Mouse (Mus musculus) stomach, postnatal 0 days (tissue): ENCODE data around the gene Cdk14. TPM values are rescaled to one million over a fixed set of nuclear protein-coding genes. Genes with fewer than 3 reads are reported as not detected.

Experiments used
- ATAC-seq: fragments of 200-750 bp; cut with Nextera tagmentation; 2 replicates; pipeline ENCODE4 v1.8.0; 2017; ENCODE audit not compliant: low FRiP score, low TSS enrichment
- DNase-seq: peaks from one replicate; pipeline ENCODE4 v3.0.0-alpha.2; 2016; ENCODE audit warnings: low spot score
- H3K27ac ChIP-seq: fragments of 300-500 bp; sonication (generic); replicated peaks from 2 replicates; pipeline ENCODE4 v1.5.1; 2014; ENCODE audit warnings: mild to moderate bottlenecking, control low read depth
- H3K27me3 ChIP-seq: fragments of 300-500 bp; sonication (generic); 2 replicates; pipeline ENCODE4 v1.6.1; 2014; ENCODE audit warnings: low read length; ENCODE audit not compliant: control insufficient read depth, insufficient read depth
- H3K36me3 ChIP-seq: fragments of 300-500 bp; sonication (generic); 2 replicates; pipeline ENCODE4 v1.6.1; 2014; ENCODE audit warnings: low read length, mixed read lengths; ENCODE audit not compliant: control insufficient read depth, insufficient read depth
- H3K4me1 ChIP-seq: fragments of 300-500 bp; sonication (generic); replicated peaks from 2 replicates; pipeline ENCODE4 v1.6.1; 2014; ENCODE audit warnings: antibody characterized with exemption; ENCODE audit not compliant: control insufficient read depth, insufficient read depth
- H3K4me2 ChIP-seq: fragments of 300-500 bp; sonication (generic); replicated peaks from 2 replicates; pipeline ENCODE4 v1.6.1; 2014; ENCODE audit warnings: low read depth, mild to moderate bottlenecking, control low read depth, moderate library complexity
- H3K4me3 ChIP-seq: fragments of 300-500 bp; sonication (generic); 2 replicates; pipeline ENCODE4 v1.5.1; 2014; ENCODE audit warnings: low read depth, low read length, control low read depth
- H3K9ac ChIP-seq: fragments of 300-500 bp; sonication (generic); 2 replicates; pipeline ENCODE4 v1.6.1; 2014; ENCODE audit warnings: mild to moderate bottlenecking, low read length, control low read depth, mixed read lengths
- H3K9me3 ChIP-seq: fragments of 300-500 bp; sonication (generic); 2 replicates; pipeline ENCODE4 v1.6.1; 2016; ENCODE audit warnings: low read length; ENCODE audit not compliant: control insufficient read depth
- CTCF ChIP-seq: IDR thresholded peaks from 2 replicates; pipeline ENCODE4 v1.5.1; 2016; ENCODE audit warnings: antibody characterized with exemption, low read depth, mild to moderate bottlenecking, moderate library complexity
- EP300 ChIP-seq: optimal IDR thresholded peaks from 2 replicates; pipeline ENCODE3; 2016; ENCODE audit warnings: antibody characterized with exemption
- WGBS: fragments of 180-500 bp; shearing (Covaris S2); extraction: QIAGEN DNeasy Blood & Tissue Kit; methylation state at CpG from one replicate; pipeline ENCODE4 v1.1.7; 2014; 5-methylcytosine and 5-hydroxymethylcytosine counted together
- polyA plus RNA-seq: library from polyadenylated mRNA; unstranded; fragments of >200 nt; fragmentation: Nextera tagmentation; extraction: Ambion mirVana; gene quantifications from 2 replicates; pipeline ENCODE4 v1.2.1, GENCODE M21; 2015

Cdk14 gene
- polyA plus RNA-seq, 1 experiment from 2014 or later = 6.1 TPM

- Histone ChIP-seq H3K27ac (no peak overlapping the region), H3K4me1 (no peaks in the 10 kb centered on the region), H3K27me3 (no peaks in the 10 kb centered on the region), H3K9me3 (no peaks in the 10 kb centered on the region), H3K4me3 (no peak overlapping the region), H3K4me2 (no peak overlapping the region), H3K9ac (no peak overlapping the region), H3K36me3 (no peaks in the 10 kb centered on the region)
- WGBS = 87% methylated on average over 5 of the region's 5 CpGs
- peak; percentile 18; the same call in 1 of the 2 replicates for ATAC-seq
- no peak for DNase-seq
- TF ChIP-seq EP300 (no peak), CTCF (no peak)
Observed at GRCm38 (mm10) chr5:5360338-5360737, 59.8 kb downstream of the Cdk14 start.

GRCm38 (mm10) chr5:5359915-5360314 lies 60.2 kb downstream of the Cdk14 start:
- Histone ChIP-seq H3K9me3 (no peaks in the 10 kb centered on the region), H3K4me3 (no peak overlapping the region), H3K27me3 (no peaks in the 10 kb centered on the region), H3K4me1 (no peaks in the 10 kb centered on the region), H3K9ac (no peak overlapping the region), H3K27ac (no peak overlapping the region), H3K4me2 (no peak overlapping the region), H3K36me3 (no peaks in the 10 kb centered on the region)
- 28% methylated on average over 3 of the region's 3 CpGs for WGBS
- peak; percentile 72; the same call in 1 of the 2 replicates for ATAC-seq
- no peak for DNase-seq
- no peak for TF ChIP-seq EP300
- TF ChIP-seq CTCF = no peak

- ATAC-seq (no peak), DNase-seq (no peak)
- no peaks in the 10 kb centered on the region for H3K36me3 ChIP-seq
- no peak overlapping the region for H3K9ac ChIP-seq
- no peaks in the 10 kb centered on the region for H3K9me3 ChIP-seq
- TF ChIP-seq CTCF (peak; percentile 53), EP300 (no peak)
- no peak overlapping the region for H3K4me2 ChIP-seq
- WGBS = 90% methylated on average over 5 of the region's 5 CpGs
- H3K4me3 ChIP-seq = no peak overlapping the region
- no peak overlapping the region for H3K27ac ChIP-seq
- no peaks in the 10 kb centered on the region for H3K4me1 ChIP-seq
- H3K27me3 ChIP-seq = no peaks in the 10 kb centered on the region
Observed at GRCm38 (mm10) chr5:5359370-5359769, 60.7 kb downstream of the Cdk14 start.

- TF ChIP-seq EP300 = no peak
- TF ChIP-seq CTCF = no peak
- H3K27ac ChIP-seq = no peak overlapping the region
Observed at GRCm38 (mm10) chr5:5358019-5358717, 61.9 kb downstream of the Cdk14 start.

GRCm38 (mm10) chr5:5354684-5355368 lies 65.3 kb downstream of the Cdk14 start:
- H3K9me3 ChIP-seq = no peaks in the 10 kb centered on the region
- no peak overlapping the region for H3K27ac ChIP-seq
- H3K36me3 ChIP-seq = no peaks in the 10 kb centered on the region
- 21% methylated on average over 5 of the region's 5 CpGs for WGBS
- no peaks in the 10 kb centered on the region for H3K4me1 ChIP-seq
- no peak for TF ChIP-seq CTCF
- TF ChIP-seq EP300 = no peak
- DNase-seq (no peak), ATAC-seq (no peak)
- H3K27me3 ChIP-seq = no peaks in the 10 kb centered on the region
- H3K4me3 ChIP-seq = no peak overlapping the region
- no peak overlapping the region for H3K4me2 ChIP-seq
- H3K9ac ChIP-seq = no peak overlapping the region

More at GRCm38 (mm10) chr5:5358019-5358717, 61.9 kb downstream of the Cdk14 start:
- H3K9me3 ChIP-seq = no peaks in the 10 kb centered on the region
- H3K36me3 ChIP-seq = no peaks in the 10 kb centered on the region
- H3K4me2 ChIP-seq = no peak overlapping the region
- no peak for ATAC-seq
- H3K4me1 ChIP-seq = no peaks in the 10 kb centered on the region
- H3K4me3 ChIP-seq = no peak overlapping the region
- H3K9ac ChIP-seq = no peak overlapping the region
- DNase-seq = no peak
- H3K27me3 ChIP-seq = no peaks in the 10 kb centered on the region
- 81% methylated on average over 18 of the region's 18 CpGs for WGBS

GRCm38 (mm10) chr5:5353946-5354345 lies 66.2 kb downstream of the Cdk14 start:
- Histone ChIP-seq H3K9ac (no peak overlapping the region), H3K9me3 (no peaks in the 10 kb centered on the region), H3K4me2 (no peak overlapping the region), H3K4me1 (no peaks in the 10 kb centered on the region), H3K36me3 (no peaks in the 10 kb centered on the region), H3K4me3 (no peak overlapping the region), H3K27ac (no peak overlapping the region), H3K27me3 (no peaks in the 10 kb centered on the region)
- WGBS = 52% methylated on average over 1 of the region's 1 CpGs
- DNase-seq (no peak), ATAC-seq (no peak)
- TF ChIP-seq CTCF (no peak), EP300 (no peak)
